Mouse (Mus musculus) Patski (cell line): ENCODE results near the gene Dzip1l. TPM values are rescaled to one million over a fixed set of nuclear protein-coding genes. Genes with fewer than 3 reads are reported as not detected.

Source experiments
- ATAC-seq: fragments of 100-300 bp; one replicate; pipeline ENCODE4 v1.8.0; 2021
- CTCF ChIA-PET: fragments of 350-600 bp; sonication (Branson Sonifier 250); formaldehyde crosslinking; loops from one replicate; lab custom pipeline; 2022; ENCODE audit warnings: inconsistent platforms; lab: Charles Lee
- POLR2A ChIA-PET: fragments of 350-600 bp; sonication (Branson Sonifier 250); formaldehyde crosslinking; loops from one replicate; lab custom pipeline; 2022; ENCODE audit warnings: antibody characterized with exemption, inconsistent platforms; lab: Charles Lee
- DNase-seq: peaks from one replicate; pipeline ENCODE4 v3.0.0-alpha.2; 2011; ENCODE audit warnings: low read depth, low spot score
- H3K27me3 ChIP-seq: fragments of 371-371 bp; one replicate; pipeline ENCODE4 v1.5.1; 2021
- CTCF ChIP-seq: fragments of 100-300 bp; IDR thresholded peaks from one replicate; pipeline ENCODE4 v1.5.1; 2021
- in situ Hi-C: fragments of 300-500 bp; cut with MboI; formaldehyde crosslinking; loops from 3 replicates; pipeline ENCODE4 v1.11.1; 2018; ENCODE audit warnings: low pct_unique_long_range_greater_than_20kb, mixed read lengths
- polyA plus RNA-seq: library from polyadenylated mRNA; unstranded; gene quantifications from one replicate; pipeline ENCODE4 v1.2.3, GENCODE M21; 2021

The Dzip1l gene
- polyA plus RNA-seq, 1 experiment from 2014 or later = 27.8 TPM

DNA sequence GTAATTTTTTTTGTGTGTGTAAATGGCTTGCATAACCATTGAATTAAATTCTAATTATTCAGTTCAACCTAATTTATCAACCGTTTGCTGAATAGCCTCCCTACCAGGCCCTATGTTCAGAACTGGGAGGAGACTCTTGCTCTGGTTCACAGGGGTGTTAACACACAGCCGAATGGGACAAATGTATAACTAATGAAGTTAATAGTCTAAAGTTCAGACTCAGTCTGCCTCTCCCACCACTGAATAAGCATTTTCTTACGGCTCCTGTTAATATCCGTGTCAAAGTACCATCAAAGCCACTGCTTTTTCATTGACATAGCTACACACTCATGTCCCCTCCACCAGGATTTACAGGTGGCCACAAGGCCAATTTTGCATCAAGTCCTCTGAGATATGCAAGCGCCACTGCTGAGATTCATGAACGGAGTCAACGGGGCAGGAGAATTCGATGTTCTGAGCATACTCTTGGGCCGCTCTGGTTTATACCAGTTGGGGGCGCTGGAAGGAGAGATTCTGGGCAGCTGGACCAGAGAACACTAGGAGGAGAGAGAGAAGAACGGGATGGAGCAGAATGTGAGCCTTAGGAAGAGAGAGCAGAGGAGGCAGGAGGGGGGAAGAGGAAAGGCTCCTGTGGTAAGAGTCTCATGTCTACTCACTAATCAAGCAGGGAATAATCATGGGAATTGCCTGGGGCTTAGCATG is 78.3 kb downstream of the Dzip1l start:
- CTCF ChIA-PET = no interaction called here
- DNase-seq (no peak), ATAC-seq (no peak)
- POLR2A ChIA-PET = no interaction called here
- no peak for TF ChIP-seq CTCF
- in situ Hi-C loops = no loop called here
- peaks cover 7% of the 10 kb centered on the region for H3K27me3 ChIP-seq

DNA sequence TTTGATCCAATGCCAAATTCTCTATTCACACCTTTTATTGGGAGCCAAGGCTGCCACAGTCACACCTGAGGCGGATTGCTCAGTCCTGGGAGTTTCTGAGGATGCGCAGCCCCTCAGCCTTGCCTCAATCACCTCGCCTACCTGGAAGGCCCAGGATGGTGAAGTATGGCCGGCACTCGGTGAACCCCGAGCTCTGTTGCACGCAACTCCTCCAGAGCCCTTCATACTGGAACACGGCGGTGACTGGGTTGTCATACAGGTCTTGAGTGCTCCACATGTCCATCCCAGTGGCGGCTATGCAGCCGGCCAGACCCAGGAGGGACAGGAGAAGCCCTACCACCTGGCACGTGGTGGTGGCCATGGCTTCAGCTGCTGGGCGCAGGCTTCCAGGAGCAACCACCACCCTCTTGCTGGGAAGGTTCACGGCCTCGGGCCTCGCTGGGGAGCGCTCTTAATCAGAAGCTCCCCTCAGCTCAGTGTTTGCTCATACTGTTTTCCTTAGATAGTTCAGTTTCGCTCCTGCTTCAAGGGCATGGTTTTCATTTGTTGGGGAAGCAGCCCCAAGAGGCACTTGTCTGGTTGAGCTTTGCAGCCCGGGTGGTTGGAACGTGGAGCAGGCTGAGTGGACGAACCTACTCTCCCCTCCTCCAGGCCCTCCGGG is 80.4 kb downstream of the Dzip1l start:
- ChIA-PET POLR2A (no interaction called here), CTCF (no interaction called here)
- in situ Hi-C loops = no loop called here
- no peak for ATAC-seq
- H3K27me3 ChIP-seq = peaks cover 8% of the 10 kb centered on the region
- DNase-seq = no peak
- TF ChIP-seq CTCF = no peak

DNA sequence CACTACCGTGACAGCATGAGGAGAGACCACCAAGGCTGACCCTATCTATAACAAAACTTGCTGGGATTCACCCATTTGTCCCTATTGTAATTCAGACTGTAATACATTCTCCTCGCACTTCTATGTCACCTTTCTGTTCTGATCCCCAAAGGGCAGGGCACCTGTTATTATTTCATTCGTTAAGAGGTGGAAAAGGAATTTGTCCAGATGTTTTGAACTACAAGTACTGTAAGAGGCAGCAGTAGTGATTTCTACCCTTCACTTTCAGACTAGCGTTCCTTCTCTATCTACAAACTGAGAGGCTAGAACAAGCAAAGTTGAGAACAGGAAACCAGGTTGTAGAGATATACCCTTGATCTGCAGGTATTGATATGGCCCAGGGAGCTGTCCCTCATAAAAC is 81.0 kb downstream of the Dzip1l start:
- ChIA-PET POLR2A (no interaction called here), CTCF (no interaction called here)
- peaks cover 8% of the 10 kb centered on the region for H3K27me3 ChIP-seq
- ATAC-seq (no peak), DNase-seq (no peak)
- no peak for TF ChIP-seq CTCF
- in situ Hi-C loops = no loop called here

DNA sequence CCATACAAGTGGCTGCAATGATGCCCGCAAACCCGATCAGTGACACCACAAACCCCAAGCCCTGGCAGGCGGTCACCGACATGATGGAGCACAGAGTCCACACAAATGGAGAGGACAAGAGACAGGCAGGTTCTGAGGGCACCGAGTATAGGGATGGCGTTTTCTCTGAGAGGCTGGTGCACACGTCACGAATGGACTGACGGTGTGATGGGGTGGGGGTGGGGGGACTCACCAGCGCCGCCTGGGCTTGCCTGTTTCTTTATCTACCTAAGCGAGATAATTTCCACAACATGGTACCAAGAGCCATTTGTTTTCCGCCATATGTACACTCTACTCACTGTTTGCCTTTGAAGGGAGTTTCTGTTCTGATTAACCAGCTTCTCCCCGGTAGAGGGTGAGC is 87.8 kb downstream of the Dzip1l start, which contains the start of gene Cldn18:
Gene Cldn18, minus strand, starts transcription at position 134 of the 400 bp plus-strand sequence.
- ATAC-seq = no peak
- ChIA-PET CTCF (no interaction called here), POLR2A (no interaction called here)
- H3K27me3 ChIP-seq = peaks cover 5% of the 10 kb centered on the region
- DNase-seq = no peak
- in situ Hi-C loops = no loop called here
- TF ChIP-seq CTCF = no peak

Other genes with a start within 250 kb of the Dzip1l start
- 38.2 TPM for gene Mras, start 192.1 kb upstream of the Dzip1l start, polyA plus RNA-seq
- not detected for gene Nme9, start 178.0 kb upstream of the Dzip1l start, polyA plus RNA-seq
- gene Armc8, start 60.6 kb upstream of the Dzip1l start, polyA plus RNA-seq = 22.6 TPM
- 18.6 TPM for gene Dbr1, start 53.7 kb upstream of the Dzip1l start, polyA plus RNA-seq
- not detected for gene A4gnt, start 17.0 kb upstream of the Dzip1l start, polyA plus RNA-seq
- gene Cldn18, start 87.8 kb downstream of the Dzip1l start, polyA plus RNA-seq = not detected
- not detected for gene Sox14, start 246.7 kb downstream of the Dzip1l start, polyA plus RNA-seq